Mouse (Mus musculus) adrenal gland, postnatal 4 days (tissue): ENCODE results near the gene Tex33. TPM values are rescaled to one million over a fixed set of nuclear protein-coding genes. Genes with fewer than 3 reads are reported as not detected.

ENCODE experiments used
- DNase-seq, 2 experiments: peaks; one replicate each; pipeline ENCODE4 v3.0.0; 2021 to 2022; ENCODE audit warnings: low spot score in 2 of 2, mixed read lengths in 2 of 2
- total RNA-seq, 2 experiments: library from RNA; stranded (reverse); gene quantifications; 2 replicates each; pipeline ENCODE4 v1.2.3; 2021

Tex33 gene
- total RNA-seq, 2 experiments from 2014 or later = not detected

DNA sequence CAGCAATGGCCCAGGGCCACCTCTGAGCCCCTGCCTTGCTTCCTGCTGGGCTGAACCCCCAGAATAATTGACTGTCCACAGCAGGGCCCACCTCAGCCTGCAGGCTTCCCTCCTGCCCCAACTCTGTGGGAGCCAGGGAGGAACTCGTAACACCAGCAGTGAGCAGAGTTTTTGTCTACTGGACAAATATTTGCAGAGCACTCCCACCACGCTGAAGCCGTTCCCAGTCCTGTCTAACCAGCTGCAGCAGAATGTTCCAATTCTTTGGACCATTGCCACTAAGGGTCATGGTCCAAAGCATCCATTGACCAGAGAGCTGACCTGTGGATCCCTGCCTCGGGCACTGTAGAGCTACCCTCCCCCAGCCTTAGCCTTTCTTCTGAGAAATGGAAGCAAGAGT lies 21.2 kb upstream of the Tex33 start:
- DNase-seq = no peak

GRCm38 (mm10) chr15:78414157-78414556 lies 18.4 kb upstream of the Tex33 start:
- no peak for DNase-seq

GRCm38 (mm10) chr15:78413719-78414117 lies 18.0 kb upstream of the Tex33 start:
- no peak for DNase-seq

GRCm38 (mm10) chr15:78413083-78413718 lies 17.5 kb upstream of the Tex33 start:
- DNase-seq = no peak

GRCm38 (mm10) chr15:78409570-78410052 lies 13.9 kb upstream of the Tex33 start:
- DNase-seq = no peak

- peak; percentile 73 to 85 for DNase-seq
These were observed 10.7 kb upstream of the Tex33 start, which contains the start of gene Mpst for GRCm38 (mm10) chr15:78406293-78406934. TSS of gene Mpst (plus strand) at chr15:78406416.

DNA sequence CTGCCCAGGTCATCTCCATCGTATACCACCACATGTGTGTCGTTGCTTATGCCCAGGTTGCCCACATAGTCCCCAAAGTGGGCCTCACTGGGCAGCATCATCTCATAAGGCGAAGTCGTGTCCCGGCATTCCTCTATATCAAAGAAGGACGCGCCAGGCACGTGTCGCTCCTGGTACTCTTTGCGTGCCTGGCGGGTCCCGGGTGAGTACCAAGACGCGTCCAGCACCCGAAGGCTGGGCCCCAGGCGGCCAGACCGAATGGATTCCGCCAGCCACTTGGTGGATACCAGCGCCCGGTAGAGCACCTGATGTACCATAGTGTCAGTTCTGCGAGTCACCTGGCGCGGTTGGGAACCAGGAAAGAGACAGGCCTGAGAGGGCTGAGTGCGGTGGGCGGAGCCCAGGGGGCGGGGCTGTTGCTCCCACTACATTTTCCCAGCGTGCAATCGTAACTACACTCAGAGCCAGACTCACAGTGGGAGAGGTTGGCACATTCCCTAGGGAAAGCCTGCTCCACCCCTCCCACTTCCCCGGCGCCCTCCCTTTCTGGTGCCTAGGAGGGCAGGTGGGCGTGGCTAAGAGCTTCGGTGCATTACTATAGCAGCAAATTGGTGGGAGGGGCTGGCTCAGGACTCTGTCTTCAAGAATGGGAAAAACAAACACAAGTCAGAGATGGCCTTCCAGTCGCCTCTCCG lies 10.0 kb upstream of the Tex33 start, which contains the start of gene Tst:
Tst (minus strand) TSS at position 391 of the 695 bp plus-strand sequence.
- peak; percentile 59 to 90 for DNase-seq

DNA sequence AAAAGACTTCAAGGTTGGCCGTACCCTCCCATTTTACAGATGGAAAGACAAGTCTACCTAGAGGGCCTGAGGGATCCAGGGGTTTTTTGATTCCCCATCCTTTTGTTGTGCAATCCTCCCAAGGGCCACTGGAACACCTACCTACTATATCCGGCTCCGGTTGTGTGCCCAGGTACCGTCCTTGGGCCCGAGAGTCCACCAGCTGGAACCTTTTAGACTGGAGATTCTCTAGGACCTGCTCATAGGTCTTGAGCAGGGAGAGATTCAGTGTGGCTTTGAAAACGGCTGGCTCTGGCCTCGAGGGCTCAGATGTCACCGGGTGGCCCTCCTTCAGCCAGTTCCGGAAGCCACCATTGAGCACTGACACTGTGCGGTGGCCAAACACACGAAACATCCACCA lies 9.4 kb upstream of the Tex33 start:
- no peak for DNase-seq

DNA sequence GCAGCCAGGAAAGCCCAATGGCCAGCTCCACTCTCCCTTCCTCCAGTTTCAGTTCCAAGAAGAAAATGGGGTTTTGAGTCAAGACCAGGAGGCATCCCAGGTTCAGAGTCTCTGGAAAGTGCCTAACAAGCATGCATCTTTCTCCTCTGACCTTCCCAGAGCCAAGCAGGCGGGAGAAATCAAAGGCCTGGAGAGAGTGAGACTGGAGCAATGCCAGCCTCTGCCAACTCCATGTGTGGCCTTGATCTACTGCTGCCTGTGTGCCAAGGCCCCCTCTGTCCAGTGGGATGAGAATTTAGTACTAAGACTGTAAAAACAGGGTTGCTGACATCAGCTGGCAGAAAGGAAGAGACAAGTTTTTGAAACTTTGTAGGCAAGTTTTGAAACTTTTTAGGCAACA lies 8.2 kb upstream of the Tex33 start:
- DNase-seq = peak; percentile 52 to 68

GRCm38 (mm10) chr15:78403301-78403741 lies 7.6 kb upstream of the Tex33 start:
- DNase-seq = peak; percentile 28 to 53

- peak in 1 of 2 experiments; percentile 66 for DNase-seq
These were observed 6.7 kb upstream of the Tex33 start for GRCm38 (mm10) chr15:78402423-78402822.

- DNase-seq = peak; percentile 49 to 74
These were observed 6.2 kb upstream of the Tex33 start for GRCm38 (mm10) chr15:78401921-78402320.

DNA sequence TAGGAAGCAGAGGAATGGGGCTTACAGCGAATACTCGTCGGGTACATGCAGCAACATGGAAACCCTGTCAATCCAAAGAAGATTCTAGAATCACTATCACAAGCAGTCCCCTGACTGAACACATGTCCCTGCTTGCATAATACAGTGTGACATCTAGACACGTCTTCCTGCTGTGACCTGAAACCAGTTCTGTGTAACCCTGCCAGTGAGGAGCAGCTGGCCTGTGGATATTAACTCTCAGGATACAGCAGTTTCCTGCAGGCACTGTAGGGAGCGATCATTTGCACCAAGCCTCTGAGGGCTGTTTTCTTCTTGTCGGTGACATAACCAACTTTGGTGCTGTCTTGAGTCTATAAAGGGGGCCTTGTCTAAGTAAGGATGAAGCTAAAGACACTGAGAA lies 5.6 kb upstream of the Tex33 start:
- no peak for DNase-seq

DNA sequence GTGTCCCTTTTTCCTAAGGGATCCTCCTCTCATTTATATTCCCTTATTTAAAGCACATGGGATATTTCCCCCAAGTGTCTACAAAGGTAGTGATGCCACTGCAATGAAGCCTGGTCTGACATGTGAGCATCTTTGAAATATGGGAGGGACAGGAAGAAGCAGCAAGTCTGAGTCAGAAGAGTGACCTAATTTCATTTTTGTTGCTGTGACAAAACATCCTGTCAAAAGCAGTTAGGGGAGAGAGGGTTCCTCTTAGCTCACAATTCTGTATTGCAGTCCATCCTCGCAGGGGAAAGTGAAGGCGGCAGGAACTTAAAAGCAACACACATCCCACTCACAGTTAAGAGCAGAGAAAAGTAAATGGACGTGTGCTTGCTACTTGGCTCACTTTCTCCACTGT lies 4.9 kb downstream of the Tex33 start:
- no peak for DNase-seq

DNA sequence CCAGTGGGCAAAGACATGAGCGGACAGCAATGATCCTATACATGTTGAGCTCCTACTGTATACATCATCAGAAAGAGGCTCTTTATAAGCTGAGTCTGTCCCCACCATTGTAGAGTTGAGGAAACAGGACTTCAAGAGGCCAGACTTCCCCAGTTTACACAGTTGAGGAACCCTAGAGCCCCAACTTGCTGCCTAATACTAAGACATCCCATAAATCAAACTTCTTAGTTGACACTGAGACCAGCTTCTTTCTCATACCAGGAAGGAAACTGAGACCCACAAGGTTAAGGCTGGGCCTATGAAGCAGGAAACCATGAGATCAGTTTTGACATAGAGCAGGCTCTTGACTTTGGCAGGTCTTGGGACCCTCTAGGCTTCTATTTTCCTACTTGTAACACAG lies 10.1 kb downstream of the Tex33 start:
- no peak for DNase-seq

GRCm38 (mm10) chr15:78384220-78385116 lies 11.2 kb downstream of the Tex33 start:
- no peak for DNase-seq

GRCm38 (mm10) chr15:78383450-78384219 lies 12.1 kb downstream of the Tex33 start:
- no peak for DNase-seq

- DNase-seq = no peak
These were observed 13.6 kb downstream of the Tex33 start for GRCm38 (mm10) chr15:78382115-78382514.

GRCm38 (mm10) chr15:78380741-78381140 lies 15.0 kb downstream of the Tex33 start:
- no peak for DNase-seq

GRCm38 (mm10) chr15:78380208-78380607 lies 15.5 kb downstream of the Tex33 start:
- no peak for DNase-seq
